Mouse (Mus musculus) CD8-positive naive resting alpha-beta T cell, adult 2 months (primary cell): Measurements from ENCODE around the gene Rps3a1.

Source experiments
- DNase-seq, 2 experiments: peaks; one replicate each; pipeline ENCODE4 v3.0.0; 2022; ENCODE audit warnings: low read depth in 2 of 2, low spot score in 2 of 2

Rps3a1 gene

DNA sequence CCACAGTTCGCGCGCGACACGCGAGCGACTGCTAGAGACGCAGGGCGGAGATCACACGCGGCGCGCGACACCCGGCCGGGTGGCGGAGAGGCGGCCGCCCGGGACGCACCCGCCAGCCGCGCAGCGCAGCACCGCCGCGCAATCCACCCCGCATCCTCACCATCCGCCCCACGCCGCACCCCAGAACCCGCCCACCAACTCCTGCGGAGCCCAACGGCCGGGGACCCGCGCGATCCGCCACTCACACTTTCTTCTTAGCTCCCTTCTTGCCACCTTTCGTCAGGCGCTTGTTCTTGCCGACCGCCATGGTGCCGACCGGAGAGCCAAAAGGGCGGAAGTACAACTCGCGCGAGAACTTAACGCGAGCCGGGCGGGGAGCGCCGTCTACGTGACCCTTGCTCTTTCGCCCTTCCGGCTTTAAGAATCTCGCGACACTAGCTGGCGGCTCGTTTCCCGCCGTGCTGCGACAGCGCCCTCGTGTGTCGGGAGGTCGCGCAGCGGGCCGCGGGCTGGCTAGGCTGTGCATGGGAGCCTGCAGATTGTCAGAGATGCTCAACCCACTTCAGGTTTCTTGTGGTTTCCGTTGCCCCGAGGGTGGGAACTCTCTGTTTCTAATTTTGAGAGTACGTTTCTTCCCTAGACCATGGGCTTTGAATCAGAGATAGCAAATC, at the start of gene Rps3a1:
TSS of gene Rps3a1 (minus strand) at position 440 of the 671 bp plus-strand sequence.
- DNase-seq: peak; percentile 100

DNA sequence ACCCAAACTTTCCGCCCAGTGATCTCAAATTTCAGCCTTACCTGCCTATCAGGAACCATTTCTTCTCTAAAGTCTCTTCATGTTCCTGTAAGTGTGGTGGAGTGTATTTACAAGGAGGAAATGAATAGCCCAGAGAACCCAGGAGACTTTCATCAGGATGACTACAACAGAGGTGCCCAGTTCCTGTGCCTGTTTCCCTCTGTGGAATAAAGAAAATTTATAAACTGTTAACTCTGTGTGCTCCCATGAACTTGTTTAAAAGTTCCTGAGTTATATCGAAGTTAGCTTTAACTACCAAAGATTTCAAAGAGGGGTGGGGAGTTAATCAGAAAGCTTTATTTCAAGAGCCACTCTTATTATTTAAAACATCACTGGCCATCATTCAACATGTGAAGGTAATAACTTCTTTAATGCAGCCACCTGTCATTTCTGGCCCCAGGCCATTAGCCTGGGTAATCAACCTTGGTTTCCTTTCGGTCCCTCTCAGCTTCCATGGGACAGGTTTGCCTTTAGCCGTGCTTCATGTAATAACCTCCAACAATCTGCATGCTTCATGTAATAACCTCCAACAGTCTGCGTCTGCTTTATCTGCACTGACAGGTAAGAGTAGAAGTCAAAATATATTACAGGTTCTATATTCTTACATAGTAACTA, 45.4 kb upstream of the Rps3a1 start:
- DNase-seq: no peak

DNA sequence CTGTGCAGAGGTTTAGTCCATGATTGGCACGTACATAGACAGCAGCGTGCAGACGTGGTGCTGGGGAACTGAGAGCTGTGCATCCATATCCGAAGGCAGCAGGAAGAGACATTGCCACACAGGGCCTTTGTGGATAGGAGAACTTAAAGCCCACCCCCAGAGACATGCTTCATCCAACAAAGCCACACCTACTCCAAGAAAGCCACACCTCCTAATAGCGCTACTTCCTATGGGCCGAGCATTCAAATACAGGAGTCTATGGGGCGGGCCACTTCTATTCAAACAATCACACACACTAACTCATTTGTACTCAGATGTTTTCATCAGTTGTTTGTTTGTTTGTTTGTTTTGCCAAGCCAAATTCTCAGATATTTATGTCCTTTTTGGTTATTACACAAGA, 42.0 kb upstream of the Rps3a1 start:
- DNase-seq: no peak

DNA sequence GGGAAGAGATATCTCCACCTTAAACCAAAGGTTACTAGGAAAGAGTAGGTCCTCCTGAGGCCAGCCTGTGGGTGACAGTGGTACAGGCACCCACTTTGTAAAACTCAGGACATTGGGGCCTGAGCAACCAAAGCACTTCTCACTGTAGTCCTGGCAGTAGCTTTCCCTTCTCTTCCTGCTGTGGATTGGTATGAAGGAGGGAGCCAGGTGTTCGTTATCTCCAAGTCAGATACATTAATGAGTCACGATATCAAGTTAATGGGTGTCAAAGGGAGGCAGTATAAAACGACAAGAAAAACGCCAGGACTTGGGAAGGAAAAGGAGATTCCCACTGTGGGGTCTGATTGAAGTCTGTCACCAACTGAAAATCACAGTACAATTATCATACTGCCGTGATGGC, 38.6 kb upstream of the Rps3a1 start:
- no peak for DNase-seq

DNA sequence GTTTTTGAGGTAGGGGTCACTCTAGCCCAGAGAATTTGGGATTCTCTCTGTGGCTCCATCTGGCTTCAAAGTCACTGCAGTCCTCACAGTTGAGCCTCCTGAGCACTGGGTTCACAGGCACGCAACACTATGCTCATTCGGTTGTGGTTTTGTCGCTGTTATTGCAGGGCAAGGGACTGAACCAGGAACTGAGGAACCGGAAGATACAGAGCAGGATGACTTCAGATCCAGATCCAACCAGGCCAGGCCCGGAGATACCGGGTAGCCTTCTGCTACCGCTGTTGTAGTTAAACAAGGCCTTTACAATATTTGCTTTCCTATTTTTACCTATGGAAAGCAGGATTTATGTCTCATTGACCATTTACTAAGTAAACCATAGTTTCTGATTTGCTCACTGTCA, 37.2 kb upstream of the Rps3a1 start:
- DNase-seq: no peak

DNA sequence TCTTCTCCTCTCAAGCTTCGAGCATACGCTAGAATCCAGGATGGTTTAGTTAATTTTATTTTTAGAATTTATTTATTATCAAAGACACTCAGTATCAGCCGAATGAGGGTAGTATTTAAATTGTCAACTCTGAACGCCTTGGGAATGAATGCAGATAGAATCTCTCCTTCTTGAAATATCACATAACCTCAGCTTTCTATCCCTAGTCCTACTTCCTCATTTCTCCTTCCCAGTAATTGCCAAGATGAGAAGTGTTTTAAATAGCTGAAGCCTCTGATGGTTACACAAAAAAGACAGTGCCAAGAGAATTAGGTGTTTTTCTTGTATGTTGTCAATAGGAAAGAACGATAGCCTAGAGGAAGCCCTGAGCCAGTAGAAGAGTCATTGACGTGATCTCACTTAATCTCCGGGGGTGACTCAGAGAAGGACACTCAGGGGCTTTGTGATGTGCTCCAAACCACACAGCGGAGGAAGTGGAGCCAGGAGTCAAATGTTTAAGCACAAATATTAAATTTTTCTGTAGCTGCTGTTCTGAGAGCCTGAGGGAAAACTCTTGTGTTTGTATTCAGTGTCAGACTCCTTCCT, 26.4 kb upstream of the Rps3a1 start:
- no peak for DNase-seq

DNA sequence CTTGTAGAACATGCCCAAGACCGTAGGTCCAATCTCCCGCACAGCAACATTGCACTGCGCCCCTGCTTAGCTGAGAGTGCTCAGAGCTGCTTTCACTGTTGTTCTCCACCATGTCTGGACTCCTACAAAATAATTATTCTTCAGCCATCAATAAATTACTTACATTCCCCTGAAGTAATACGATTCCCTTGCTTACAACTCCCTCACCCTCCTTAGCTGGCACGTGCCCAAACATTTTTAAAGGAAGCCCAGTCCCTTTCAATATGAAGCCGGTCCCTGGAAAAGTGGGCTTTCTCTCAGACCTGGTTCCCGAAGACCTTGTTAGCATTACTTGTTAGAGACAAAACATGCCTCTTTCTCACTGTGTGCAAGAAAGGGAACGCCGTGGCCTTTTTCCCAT, 7.0 kb upstream of the Rps3a1 start:
- no peak for DNase-seq

DNA sequence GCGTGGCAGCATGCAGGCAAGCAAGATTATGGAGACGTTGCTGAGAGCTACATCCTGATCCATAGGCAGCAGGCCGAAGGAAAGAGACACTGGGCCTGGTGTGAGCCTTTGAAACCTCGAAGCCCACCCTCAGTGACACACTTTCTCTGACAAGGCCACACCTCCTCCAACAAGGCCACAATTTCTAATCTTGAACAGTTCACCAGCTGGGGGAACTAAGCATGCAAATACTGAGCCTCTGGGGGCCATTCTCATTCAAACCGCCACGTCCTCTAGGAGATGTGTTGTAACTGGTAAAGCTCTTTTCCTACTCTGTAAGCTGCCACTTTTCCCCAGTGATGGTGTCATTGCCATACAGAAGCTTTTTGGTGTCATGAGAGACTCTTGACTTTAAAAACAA, 6.6 kb upstream of the Rps3a1 start:
- no peak for DNase-seq

DNA sequence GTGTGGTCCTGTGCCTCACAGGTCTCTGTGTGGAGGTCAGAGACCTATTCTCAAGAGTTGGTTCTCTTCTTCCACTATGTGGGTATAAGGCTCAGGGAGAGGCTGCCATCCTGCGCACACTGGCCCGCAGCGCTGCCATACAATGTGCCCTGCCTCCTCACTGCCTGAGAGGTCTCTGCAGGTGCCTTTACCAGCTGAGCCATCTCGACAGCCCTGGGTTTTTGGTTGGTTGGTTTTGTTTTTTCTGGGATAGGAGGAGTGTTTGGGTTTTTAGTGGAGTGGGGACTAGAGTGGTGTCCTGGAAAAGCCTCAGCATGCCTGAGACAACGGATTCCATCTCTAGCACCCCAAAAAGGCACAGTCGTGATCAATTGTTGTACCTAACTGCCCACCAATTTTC, 841 bp upstream of the Rps3a1 start:
- DNase-seq: no peak

DNA sequence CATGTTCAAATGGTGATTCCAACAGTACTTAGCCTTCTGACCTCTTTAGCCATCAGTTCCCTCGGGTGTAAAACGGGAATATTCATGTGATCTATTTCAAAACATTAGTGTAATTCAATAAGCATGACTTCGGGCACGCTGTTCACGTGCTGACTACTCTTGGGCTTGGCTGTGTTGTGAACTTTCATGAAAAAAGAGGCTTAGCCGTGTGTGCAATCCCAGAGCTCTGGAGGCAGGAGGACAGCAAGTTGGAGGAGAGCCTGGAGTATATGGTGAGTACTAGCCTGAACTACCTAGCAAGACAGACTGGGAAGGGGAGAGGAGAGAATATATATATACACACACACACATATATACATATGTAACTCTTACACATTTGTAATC, 424 bp upstream of the Rps3a1 start:
- no peak for DNase-seq

DNA sequence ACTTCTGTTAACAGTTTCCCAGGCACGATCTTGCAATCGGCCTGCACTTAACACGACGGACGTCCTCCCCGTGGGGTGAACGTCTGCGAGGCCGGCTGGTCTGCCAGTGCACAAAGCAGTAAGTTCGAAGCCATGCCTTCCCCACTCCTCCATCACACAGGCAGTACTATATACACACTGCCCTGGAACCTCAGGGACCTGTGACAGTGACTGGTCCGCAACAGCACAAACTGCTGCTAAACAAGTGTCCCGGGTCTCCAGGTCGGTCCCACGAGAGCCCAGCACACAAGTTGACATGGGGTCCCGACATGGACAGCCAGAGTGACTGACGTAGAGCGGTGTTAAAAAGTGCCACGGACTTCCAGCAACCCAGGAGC, 628 bp downstream of the Rps3a1 start:
- DNase-seq: peak in 1 of 2 experiments; percentile 18

DNA sequence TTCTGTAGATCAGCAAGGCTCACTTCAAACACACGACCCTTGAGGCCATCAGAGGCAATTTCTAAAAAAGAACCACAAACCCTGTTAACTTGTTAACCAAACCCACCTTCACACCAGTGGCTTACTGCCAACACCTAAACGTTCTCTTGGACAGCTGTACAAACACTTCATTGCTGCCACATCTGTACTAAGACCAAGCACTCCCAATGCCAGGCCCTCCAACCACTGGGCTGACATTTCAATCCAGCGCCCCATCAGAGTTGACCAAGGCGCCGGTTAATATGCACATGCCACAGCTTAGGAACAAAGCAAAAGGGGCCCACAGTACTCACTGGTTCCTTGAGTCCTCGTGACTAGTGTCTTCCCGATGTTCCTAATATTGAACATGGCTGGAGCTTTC, 1.1 kb downstream of the Rps3a1 start:
- no peak for DNase-seq

DNA sequence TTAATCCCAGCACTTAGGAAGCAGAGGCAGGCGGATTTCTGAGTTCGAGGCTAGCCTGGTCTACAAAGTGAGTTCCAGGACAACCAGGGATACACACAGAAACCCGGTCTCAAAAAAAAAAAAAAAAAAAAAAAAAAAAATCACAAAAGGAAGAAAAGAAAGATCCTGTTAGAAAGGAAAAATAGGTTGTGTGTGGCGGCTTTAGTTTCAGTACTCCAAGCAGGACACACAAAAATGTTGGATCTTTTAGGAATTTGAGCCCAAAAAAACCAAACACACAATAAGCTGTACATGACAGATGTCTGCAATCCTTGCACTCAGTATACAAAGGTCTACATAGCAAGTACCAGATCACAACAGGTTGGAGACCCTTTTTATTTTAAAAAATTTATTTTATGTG, 2.8 kb downstream of the Rps3a1 start:
- no peak for DNase-seq

DNA sequence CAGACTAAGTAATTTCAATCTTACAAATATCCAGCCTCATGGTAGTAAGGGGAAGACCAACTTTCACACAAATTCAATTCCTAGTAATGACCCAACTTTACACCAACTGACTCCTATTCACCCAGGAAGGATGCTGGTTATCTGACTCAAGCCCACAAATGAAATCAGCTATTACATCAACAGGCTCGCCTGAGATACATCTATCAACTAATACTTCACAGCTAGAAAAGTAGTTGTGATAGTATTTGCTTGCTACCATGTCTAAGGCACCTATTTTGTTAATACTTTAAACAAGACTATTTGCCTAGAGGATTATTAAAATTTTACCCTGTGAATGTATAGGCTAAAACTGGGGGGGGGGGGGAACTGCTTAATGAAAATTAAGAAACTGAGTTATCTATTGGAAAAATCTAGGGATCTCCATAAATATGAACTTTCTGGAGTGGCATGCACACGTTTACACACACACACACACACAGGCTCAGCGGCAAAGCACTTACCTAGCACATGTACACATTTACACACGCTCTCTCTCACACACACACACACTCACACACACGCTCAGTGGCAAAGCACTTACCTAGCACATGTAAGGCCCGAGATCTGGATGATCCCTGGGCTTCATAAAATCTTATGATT, 5.4 kb downstream of the Rps3a1 start:
- DNase-seq: no peak

DNA sequence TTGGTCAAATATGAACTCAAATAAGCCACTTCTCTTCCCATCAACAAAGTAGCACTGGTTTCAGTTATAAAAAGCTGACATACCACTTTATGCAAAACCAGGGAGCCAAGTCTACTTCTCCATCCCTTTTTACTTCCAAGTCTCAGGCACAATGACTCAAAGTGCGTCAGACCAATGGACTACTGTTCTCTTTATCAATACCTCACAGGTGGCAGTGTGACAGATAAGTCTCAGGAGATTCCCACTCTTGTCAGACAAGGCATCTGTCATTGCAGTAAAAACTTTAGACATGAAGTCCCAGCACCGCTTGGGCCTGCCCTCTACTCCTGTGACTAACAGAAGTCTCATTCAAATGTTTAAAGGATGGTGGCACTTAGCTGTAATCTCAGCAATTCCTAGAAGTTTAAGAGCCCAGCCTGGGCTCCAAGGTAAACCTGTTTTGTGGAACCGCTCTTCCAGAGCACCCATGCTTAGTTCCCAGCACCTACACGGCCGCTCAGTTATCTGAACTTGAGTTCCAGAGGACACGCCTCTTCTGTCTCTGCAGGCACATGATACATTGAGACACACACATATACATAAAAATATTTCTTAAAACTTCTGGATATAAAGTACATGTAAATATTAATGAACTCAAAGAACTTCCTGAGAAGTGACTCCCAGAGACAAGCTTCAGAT, 6.5 kb downstream of the Rps3a1 start:
- DNase-seq: no peak

DNA sequence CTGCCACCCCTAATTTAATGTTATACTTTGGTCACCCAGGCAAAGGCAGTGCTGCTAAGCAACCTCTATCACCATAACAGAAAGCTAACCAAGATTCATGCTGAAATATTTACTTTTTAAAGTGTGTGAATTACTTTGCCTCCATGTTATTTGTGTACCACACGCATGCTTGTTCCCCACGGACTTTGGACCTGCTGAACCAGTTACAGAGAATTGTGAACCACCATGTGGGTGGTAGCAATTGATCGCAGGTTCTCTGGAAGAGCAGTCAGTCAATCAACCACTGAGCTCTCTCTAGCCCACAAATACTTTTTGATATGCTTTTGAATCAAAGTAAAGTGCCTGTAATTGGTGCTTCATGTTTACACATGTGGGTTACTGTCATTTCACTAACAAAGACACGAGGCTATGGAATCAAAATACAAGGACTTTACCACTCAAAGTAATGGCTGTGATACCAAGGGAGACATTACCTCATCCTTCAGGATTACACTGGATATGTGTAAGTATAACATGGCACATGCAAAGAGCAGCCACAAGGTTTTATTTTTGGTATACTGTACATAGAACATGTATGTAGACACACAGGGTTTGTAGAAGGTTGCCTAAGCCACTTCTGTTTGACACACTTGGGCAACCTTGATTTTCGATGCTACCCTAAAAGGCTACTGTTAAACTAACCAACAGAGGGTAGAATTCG, 7.4 kb downstream of the Rps3a1 start:
- DNase-seq: no peak

DNA sequence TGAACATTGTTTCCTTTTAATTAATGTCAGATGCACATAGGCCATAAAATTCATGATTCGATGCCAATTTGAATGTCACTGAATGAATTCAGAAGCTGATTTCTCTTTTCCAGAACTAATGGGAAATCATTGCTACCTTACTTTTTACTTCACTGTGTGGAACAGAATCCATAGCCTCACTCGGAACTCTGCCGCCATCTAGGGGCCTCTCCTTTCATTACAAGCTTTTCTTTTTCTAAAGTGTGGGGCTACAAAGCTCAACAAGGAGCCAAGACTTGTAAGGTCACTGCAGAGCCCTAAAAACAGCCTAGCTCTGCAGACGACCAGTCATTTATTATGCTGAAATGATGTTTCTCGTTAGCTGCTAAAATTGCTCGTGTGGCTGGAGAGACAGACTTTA, 12.7 kb downstream of the Rps3a1 start:
- peak; percentile 44 to 65 for DNase-seq

DNA sequence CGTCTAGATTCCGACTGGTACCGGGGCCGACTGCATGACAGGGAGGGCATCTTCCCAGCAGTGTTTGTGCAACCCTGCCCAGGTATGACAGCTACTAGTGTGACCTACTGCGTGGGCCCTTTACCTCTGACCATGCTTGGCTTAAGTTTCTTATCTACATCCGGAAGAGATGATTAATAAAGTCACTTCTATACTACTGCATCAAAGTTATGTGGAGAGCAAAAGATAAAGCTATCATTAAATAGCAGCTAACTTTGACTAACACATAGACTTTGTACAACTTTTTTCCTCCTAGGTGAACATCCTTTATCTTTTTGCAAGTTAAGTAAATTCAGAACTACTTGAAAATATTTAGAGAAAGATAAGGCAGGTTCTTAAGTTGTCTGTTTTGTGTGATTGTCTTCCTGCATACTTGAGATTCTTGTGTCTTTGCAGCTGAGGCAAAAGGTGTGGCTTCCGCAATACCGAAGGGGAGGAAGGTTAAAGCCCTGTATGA, 19.2 kb downstream of the Rps3a1 start:
- no peak for DNase-seq

DNA sequence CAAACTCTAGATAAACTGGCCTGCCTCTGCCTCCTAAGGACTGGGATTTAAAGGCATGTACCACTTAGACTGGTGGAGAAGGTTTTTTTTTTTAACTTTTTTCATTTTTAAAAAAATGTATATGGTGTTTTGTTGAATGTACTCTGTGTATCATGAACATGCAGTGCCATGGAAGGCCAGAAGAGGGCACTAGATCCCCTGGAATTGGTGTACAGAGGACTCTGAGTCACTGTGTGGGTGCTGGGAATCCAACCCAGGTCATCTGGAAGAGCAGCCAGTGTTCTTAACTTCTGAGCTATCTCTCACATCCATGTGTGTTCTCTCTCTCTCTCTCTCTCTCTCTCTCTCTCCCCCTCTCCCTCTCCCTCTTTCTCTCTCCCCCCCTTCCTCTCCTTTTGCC, 20.3 kb downstream of the Rps3a1 start:
- no peak for DNase-seq

DNA sequence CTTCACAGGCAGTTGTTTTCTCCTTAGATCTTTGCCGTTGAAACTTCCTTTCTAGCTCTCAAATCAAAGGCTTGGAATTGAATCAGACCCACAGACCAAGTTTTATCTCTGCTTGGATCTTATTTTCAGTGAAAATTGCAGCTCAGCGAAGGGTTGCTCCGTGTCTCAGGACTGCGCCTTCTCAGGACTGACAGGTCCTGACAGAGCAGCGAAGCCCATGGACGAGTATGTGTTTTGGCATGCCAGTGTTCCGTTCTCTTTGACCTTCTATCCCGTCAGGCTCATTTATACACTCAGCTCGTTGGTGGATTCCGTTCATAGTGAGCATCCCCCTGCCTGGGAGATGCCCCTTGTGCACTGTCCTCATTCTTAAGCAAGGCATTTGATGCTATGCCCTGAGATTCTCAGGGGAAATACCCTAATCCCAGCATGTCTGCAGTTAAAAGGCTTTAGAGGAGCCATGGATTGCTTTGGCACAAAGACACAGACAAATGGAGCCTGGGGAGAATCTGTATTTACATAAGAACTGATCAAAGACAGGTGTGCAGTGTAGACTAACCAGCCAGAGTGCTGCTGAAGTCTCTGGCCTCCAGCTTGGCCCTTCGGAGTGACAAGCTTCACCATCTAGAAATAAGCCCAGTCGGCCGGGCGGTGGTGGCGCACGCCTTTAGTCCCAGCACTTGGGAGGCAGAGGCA, 23.1 kb downstream of the Rps3a1 start:
- no peak for DNase-seq
